Mouse (Mus musculus) T-helper 1 cell (primary cell): ENCODE data around the gene Arsg.

Source experiments
- in situ Hi-C: fragments of 300-600 bp; cut with MboI, MseI; formaldehyde crosslinking; loops from one replicate; pipeline ENCODE4 v1.15.1; 2025; ENCODE audit warnings: high pct_unique_total_duplicates

Gene Arsg

DNA sequence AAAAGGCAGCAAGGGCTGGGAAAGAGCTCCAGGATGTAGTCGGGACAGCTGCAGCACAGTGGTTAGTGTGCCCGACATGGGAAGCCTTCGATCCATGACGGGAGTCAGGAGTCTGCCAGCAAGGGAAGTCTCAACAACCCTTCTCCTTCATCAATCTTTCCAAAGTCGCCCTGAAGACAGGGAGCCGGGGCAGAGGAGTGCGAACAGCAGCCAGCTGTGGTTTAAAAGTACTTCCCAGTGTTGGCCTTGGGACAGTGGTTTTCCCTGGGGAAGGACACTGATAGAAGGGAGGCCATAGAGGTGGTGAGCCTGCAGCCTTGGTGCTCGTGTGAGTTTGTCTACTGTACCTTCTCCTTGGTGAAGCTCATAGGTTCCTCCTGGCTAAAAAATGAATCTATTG is 6.2 kb upstream of the Arsg start:
- in situ Hi-C loops, result no loop called here

GRCm38 (mm10) chr11:109468133-109468532 is 5.0 kb upstream of the Arsg start:
- in situ Hi-C loops, result no loop called here

DNA sequence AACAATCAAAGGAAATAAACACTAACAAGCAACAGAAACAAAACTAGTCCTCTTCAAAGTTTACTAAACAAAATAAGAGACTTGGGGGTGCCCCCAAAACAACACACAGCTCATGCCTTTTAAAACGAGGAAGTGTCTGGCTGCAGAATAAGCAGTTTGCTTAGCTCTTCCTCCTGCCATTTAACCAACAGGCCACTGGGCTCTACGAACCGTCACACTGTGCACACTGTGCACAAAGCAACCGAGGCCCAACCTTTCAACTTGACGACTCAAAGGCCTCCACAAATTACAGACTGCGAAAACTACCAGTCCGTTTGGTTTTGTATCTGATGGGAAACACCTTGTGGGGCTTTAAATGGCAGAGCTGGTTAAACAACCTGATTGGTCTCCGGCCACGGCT is 3.0 kb upstream of the Arsg start:
- in situ Hi-C loops, result no loop called here

GRCm38 (mm10) chr11:109470921-109471861 is 2.0 kb upstream of the Arsg start:
- in situ Hi-C loops, result no loop called here

GRCm38 (mm10) chr11:109472171-109472691 is 943 bp upstream of the Arsg start:
- in situ Hi-C loops, result no loop called here

DNA sequence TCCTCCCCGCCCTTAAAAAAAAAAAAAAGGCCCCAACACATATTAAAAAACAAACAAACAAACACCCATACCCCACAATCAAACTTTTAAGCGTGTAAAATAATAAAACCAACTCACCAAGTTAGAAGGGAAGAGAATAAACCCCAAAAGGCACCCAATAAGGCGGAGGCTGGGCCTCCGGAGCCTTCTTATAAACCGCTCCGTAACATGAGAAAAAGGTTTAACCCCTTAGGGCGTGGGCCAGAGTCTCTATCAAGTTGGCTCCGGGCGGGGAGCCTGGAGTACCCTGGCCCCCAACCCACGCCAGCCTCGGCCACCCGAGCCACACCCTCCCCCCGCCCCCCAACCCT is 378 bp upstream of the Arsg start:
- in situ Hi-C loops, result no loop called here

DNA sequence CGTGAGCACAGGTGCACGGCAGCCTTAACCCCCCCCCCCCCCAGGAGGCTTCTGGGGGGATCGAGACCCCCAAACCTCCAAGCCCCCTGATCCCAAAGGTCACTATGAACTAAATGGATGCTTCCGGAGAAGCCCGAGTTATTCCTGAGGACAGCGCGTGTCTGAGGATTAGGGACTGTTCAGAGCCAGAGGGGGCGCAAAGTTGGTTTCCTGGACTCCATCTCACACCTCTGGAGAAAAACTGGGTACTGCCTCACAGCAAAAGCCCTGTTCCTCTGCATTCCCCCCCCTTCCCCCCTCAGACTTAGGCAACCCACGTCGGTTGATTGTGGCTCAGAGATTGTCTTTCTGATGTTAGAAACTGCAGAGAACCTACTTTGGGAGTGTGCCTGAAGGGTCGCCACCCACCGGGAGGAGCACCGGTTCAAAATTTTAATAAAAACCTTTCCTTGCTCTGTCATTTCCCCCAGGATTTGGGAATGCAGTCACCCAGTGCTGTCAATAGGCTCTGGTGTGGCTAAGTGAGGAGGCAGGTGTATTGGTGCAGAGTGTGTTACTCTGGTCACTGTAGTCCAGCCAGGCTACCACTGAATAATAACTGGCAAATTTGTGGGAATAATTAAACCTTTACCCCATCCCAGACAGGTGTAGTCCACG is 1.0 kb downstream of the Arsg start:
- in situ Hi-C loops, result no loop called here

GRCm38 (mm10) chr11:109474836-109475235 is 1.7 kb downstream of the Arsg start:
- in situ Hi-C loops, result no loop called here

DNA sequence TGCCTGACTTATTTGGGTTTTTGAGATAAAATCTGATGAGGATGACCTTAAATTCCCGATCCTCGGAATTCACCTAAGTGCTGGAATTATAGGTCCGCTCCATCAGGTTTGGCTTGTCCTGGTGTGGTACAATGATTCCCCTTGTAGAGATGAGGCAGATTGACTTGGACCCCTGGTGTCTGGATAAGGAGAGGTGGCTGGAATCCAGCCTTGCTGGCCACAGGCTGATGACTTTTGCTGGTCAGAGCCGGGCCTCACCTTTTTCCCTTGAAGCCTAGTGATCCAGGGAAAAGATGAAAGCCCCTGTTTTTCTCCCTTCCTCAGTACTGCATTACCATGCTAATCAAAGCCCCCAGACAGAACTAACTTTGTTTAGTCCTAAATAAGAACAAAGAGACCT is 2.5 kb downstream of the Arsg start:
- in situ Hi-C loops, result no loop called here

- in situ Hi-C loops, result no loop called here
These were observed 3.1 kb downstream of the Arsg start for GRCm38 (mm10) chr11:109476241-109476640.

DNA sequence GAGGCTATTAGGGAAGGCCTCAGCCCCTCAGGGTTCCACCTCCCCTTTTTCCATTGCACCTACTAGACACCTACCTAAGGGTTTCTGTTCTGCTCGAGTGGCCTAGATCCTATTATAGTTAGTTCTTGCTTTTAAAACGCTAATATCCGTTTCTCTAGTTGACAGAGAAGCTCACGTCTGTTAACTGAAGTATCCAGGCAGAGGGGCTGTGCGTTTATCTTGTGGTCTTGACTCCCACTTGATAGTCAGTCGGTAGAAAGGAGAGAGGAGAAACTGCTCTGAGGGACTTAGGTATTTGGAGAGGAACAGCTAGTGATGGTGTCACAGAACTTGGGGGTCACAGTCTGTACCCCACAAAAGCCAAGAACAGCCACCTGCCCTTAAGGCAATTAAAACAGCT is 3.5 kb downstream of the Arsg start:
- in situ Hi-C loops, result no loop called here

DNA sequence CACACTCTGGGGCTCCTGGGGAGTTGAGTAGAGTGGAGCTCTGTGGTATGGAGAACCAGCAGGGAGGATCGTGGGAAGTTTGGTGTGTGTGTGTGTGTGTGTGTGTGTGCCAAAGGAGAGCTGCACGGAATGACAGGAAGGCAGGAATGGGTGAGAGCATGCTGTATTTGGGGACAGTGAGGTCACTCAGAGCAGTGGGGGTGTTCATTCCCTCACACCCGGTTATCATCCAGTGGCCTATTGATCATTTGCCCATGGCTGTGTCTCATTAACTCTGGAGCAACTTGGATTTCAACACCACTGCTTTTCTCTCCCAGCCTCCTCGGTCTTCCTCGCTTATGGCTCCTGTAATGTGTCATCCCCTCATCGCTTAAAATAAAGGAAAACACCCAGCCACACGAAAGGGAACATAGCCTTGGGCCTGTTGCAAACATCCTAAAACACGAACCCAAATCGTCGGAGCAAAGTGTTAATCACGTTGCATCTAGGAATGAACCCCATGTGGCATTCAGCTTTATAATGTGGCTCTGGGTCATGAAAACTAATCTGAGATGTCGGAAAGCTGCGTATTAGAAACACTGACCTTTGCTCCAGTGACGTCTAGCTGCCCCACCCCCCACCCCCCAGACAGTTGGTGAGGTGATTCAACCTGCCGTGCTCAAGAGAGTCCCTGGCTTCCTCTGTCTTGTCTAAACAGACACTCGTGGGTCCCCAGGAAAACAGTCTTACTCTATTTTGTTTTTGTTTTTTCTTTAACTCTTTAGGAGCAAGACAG is 4.6 kb downstream of the Arsg start:
- in situ Hi-C loops, result no loop called here

- in situ Hi-C loops, result no loop called here
These were observed 6.6 kb downstream of the Arsg start for GRCm38 (mm10) chr11:109479575-109480285.

DNA sequence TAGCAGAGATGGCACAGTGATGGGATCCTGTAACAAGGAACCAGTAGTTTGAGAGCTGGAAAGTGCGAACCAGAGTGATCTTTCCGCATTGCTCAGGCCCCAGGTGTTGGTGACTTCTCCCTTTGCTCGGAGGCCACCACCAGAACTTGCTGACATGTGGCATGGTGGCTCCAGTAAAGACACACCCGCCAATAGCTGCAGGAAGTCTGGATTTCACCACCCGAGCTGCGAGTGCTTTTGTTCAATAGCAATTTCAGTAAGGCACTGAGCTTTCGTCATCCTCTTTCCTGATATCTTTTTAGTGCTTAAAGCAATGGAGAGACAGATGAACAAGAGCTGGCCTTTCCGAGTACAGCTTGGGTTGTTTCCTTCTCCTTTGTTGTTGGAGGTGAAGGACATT is 7.3 kb downstream of the Arsg start:
- in situ Hi-C loops, result no loop called here

DNA sequence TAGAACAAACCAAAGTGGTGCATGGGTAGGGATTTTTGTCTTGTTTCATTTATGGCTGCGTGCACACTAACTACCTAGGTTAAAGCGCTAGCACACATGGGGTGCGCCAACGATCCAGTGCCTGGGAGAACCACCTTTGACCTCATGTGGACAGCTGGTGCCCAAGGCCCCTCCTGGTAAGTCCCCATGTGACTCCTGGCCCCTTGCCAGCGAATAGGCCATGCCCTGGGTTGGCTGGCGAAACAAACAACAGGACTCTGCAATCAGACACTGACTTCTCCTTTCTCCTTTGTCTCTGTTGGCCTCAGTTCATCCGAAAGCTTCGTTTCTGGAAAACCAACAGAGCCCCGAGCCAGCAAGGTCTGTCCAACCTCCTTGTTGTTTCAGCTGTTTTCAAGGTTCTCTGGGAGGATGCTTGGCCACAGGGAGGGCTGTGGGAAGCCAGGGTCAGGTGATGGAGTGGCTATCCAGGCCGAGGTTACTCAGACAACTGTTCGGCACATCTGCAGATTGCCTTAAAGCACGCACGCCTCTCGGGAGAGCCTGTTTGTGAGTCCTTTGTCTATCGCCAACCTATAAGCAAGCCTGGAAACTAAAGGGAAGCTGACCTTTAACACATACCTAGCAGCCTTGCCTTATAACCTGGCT is 12.3 kb downstream of the Arsg start:
- in situ Hi-C loops, result no loop called here

GRCm38 (mm10) chr11:109487111-109487510 is 13.9 kb downstream of the Arsg start:
- in situ Hi-C loops, result no loop called here

GRCm38 (mm10) chr11:109487991-109488684 is 15.0 kb downstream of the Arsg start:
- in situ Hi-C loops, result no loop called here

DNA sequence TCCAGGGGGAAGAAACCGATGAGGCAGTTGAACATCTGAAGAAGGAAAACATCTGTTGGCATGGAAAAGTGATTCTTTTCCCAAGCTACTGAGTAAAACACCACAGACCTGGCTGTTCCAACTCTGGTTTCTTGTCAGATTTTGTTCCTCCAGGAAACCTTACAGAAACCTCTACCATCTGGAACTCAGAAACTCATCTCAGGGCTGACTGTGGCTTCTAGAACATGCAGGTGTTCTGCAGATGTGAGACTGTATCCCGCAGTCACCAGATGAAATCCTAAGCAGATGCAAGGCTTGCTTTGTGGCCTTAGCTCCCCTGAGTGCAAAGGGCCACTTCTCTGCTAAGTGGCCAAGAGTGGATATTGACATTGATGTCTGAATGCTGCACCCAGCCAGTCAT is 16.6 kb downstream of the Arsg start:
- in situ Hi-C loops, result loop anchor here (10.0 kb wide), 1 partner anchor 865 kb away; no protein-coding TSS in a partner anchor

GRCm38 (mm10) chr11:109491844-109492243 is 18.7 kb downstream of the Arsg start:
- in situ Hi-C loops, result loop anchor here (10.0 kb wide), 1 partner anchor 867 kb away; no protein-coding TSS in a partner anchor

DNA sequence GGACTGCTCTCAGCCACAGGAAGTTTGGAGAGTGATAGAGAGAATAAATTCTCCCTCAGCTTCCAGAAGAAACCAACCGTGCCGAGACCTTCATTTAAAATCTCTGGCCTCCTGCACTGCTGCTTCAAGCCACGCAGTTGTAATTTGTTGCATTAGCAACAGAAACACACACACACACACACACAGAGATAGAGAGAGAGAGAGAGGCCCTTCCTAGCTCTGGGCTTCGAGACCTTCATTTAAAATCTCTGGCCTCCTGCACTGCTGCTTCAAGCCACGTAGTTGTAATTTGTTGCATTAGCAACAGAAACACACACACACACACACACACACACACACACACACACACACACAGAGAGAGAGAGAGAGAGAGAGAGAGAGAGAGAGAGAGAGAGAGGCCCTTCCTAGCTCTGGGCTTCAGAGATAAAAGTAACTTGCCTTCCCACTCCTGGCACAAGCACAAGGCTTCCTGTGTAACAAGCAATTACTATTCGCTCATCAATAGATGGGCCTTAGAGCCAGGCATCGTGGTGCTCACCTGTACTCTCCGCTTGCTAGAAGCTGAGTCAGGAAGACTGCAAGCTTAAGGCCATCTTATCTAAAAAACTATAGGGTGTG is 19.8 kb downstream of the Arsg start:
- in situ Hi-C loops, result loop anchor here (10.0 kb wide), 1 partner anchor 868 kb away; no protein-coding TSS in a partner anchor
